Mouse (Mus musculus) stomach, embryonic 14.5 days (tissue): ENCODE measurements at regions not wholly inside any gene's neighbourhood (a gene's known extent, or its start where the extent isn't known, plus 50 kb on each side); places are given as distances from the start of the nearest gene placed in this dataset.

Experiments
- ATAC-seq: fragments of 200-750 bp; cut with Nextera tagmentation; 2 replicates; pipeline ENCODE4 v1.8.0; 2017; ENCODE audit warnings: low read depth, moderate TSS enrichment; ENCODE audit not compliant: insufficient number of reproducible peaks, insufficient read depth, low FRiP score
- H3K27ac ChIP-seq: fragments of 300-500 bp; sonication (generic); 2 replicates; pipeline ENCODE4 v1.5.1; 2014; ENCODE audit warnings: mild to moderate bottlenecking, low read length, moderate library complexity, mixed read lengths
- H3K27me3 ChIP-seq: fragments of 300-500 bp; sonication (generic); 2 replicates; pipeline ENCODE4 v1.6.1; 2014; ENCODE audit warnings: low read length, control low read depth, mixed read lengths; ENCODE audit not compliant: control insufficient read depth, insufficient read depth
- H3K36me3 ChIP-seq: fragments of 300-500 bp; sonication (generic); 2 replicates; pipeline ENCODE4 v1.6.1; 2014; ENCODE audit warnings: mild to moderate bottlenecking, control low read depth, low read length, moderate library complexity, mixed read lengths; ENCODE audit not compliant: control insufficient read depth, insufficient read depth
- H3K4me1 ChIP-seq: fragments of 300-500 bp; sonication (generic); 2 replicates; pipeline ENCODE4 v1.6.1; 2014; ENCODE audit warnings: low read length, control low read depth, mixed read lengths; ENCODE audit not compliant: control insufficient read depth, insufficient read depth
- H3K4me2 ChIP-seq: fragments of 300-500 bp; sonication (generic); replicated peaks from 2 replicates; pipeline ENCODE4 v1.6.1; 2014; ENCODE audit warnings: low read depth, low read length, control low read depth
- H3K4me3 ChIP-seq: fragments of 300-500 bp; sonication (generic); 2 replicates; pipeline ENCODE4 v1.5.1; 2014; ENCODE audit warnings: low read depth, low read length, control low read depth
- H3K9ac ChIP-seq: fragments of 300-500 bp; sonication (generic); replicated peaks from 2 replicates; pipeline ENCODE4 v1.6.1; 2014; ENCODE audit warnings: low read depth, mild to moderate bottlenecking, control low read depth, low read length, moderate library complexity, mixed read lengths
- H3K9me3 ChIP-seq: fragments of 300-500 bp; sonication (generic); 2 replicates; pipeline ENCODE4 v1.6.1; 2016; ENCODE audit warnings: low read depth, low read length, control low read depth; ENCODE audit not compliant: control insufficient read depth
- WGBS: fragments of 180-500 bp; shearing (Covaris S2); extraction: QIAGEN DNeasy Blood & Tissue Kit; methylation state at CpG from one replicate; pipeline ENCODE4 v1.1.7; 2014; 5-methylcytosine and 5-hydroxymethylcytosine counted together

- Histone ChIP-seq H3K9ac (no peak overlapping the region), H3K4me1 (no peaks in the 10 kb centered on the region), H3K9me3 (no peaks in the 10 kb centered on the region; the same call in 1 of the 2 replicates), H3K4me2 (no peak overlapping the region), H3K27ac (no peak overlapping the region), H3K4me3 (no peak overlapping the region), H3K27me3 (no peaks in the 10 kb centered on the region), H3K36me3 (no peaks in the 10 kb centered on the region)
- no peak for ATAC-seq
- WGBS: 96% methylated on average over 4 of the region's 4 CpGs
Observed at GRCm38 (mm10) chr3:54618286-54618685, 74.3 kb upstream of the Supt20 start.

DNA sequence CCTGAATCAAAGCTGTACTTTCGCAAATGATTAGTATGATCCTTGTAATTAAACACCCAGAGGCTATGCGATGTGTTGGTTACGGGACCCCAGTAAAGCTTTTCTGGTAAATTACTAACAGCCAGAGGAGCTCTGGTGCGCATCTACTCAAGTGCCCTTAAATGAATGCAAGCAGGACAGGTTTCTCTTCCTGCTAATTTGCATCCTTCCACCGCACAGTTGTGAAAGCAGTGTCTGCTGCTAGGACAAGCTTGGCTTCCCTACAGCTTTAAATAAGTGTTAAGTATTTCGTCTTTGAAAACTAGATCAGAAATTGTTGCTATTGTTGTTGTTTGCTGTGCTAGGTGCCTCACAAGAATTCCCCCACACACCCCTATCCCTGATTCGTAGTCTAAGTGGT is 62.4 kb upstream of the Supt20 start:
- 87% methylated on average over 7 of the region's 7 CpGs for WGBS
- H3K27me3 ChIP-seq: no peaks in the 10 kb centered on the region
- no peak for ATAC-seq

DNA sequence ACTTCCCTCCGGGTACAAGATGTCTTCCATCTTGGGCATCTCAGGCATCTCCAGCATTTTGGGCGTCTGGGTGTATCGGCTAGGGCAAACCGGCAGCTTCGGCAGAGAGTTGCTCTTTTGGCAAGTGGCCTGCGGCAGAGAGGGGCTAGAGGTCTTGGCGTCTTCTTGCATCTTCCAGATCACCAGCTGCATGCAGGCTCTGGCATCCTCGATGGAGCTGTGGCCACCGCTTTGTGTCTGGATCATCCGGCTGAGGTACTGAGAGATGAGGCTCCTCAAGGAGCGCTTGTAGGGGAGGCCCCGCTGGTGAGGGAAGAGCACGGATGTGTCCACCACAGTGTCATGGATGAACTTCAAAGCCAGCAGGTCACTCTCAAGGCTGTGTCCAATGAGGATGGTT is 59.9 kb upstream of the Supt20 start:
- no peak overlapping the region for H3K27ac ChIP-seq
- ATAC-seq: no peak
- peaks cover 5% of the 10 kb centered on the region; the same call in 1 of the 2 replicates for H3K9me3 ChIP-seq
- no peak overlapping the region for H3K9ac ChIP-seq
- H3K4me3 ChIP-seq: no peak overlapping the region
- H3K4me1 ChIP-seq: no peaks in the 10 kb centered on the region
- no peaks in the 10 kb centered on the region for H3K27me3 ChIP-seq
- H3K36me3 ChIP-seq: no peaks in the 10 kb centered on the region
- no peak overlapping the region for H3K4me2 ChIP-seq
- 97% methylated on average over 13 of the region's 13 CpGs for WGBS

More for the DNA sequence above, 62.4 kb upstream of the Supt20 start:
- Histone ChIP-seq H3K4me3 (no peak overlapping the region), H3K4me1 (no peaks in the 10 kb centered on the region), H3K9me3 (peaks cover 5% of the 10 kb centered on the region; the same call in 1 of the 2 replicates), H3K4me2 (no peak overlapping the region), H3K36me3 (no peaks in the 10 kb centered on the region), H3K9ac (no peak overlapping the region), H3K27ac (no peak overlapping the region)

DNA sequence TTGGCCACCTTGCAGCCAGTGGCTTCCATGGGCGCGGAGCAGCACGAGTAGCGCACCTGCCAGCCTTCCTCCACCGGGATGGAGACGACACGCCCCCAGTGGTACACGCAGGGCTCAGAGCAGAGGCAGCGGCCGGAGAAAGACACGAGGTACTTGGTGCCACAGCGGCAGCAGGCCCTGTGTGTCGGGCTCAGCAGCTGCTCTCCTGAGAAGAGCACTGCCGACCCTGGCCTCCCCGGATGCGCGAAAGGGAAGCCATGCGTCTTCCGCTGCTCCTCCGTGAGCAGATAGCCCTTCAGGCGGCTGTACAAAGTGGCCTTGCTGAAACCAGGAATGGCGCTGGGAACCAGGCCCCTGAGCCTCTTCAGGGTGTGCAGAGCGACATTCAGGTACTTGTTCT is 59.2 kb upstream of the Supt20 start:
- Histone ChIP-seq H3K36me3 (no peaks in the 10 kb centered on the region), H3K4me1 (no peaks in the 10 kb centered on the region), H3K27me3 (no peaks in the 10 kb centered on the region), H3K9me3 (peaks cover 5% of the 10 kb centered on the region; the same call in 1 of the 2 replicates), H3K9ac (no peak overlapping the region), H3K4me2 (no peak overlapping the region), H3K27ac (no peak overlapping the region), H3K4me3 (no peak overlapping the region)
- no peak for ATAC-seq
- whole genome bisulfite sequencing: 92% methylated on average over 23 of the region's 23 CpGs

DNA sequence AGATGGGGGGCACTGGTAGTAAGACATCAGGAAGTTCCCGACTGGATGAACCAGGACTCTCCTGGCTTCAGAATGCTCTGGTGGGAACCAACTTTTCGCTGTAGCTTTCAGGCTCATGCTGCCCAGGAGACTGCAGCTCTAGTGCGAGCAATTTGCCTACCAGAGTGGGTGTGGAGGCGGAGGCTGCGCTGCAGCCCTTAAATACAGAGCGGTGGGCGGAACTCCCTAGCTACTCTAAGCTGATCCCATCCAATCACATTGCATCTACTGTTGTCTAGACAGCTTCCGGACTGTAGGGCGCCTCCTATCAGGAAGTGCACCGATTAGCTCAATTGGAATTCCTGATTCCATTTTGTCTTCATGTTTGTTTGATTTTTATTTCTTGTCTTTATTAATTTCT is 58.2 kb upstream of the Supt20 start:
- 95% methylated on average over 10 of the region's 10 CpGs for WGBS
- ATAC-seq: no peak
- Histone ChIP-seq H3K27ac (no peak overlapping the region), H3K4me2 (no peak overlapping the region), H3K9ac (no peak overlapping the region), H3K27me3 (no peaks in the 10 kb centered on the region), H3K4me1 (no peaks in the 10 kb centered on the region), H3K4me3 (no peak overlapping the region), H3K36me3 (no peaks in the 10 kb centered on the region), H3K9me3 (peaks cover 5% of the 10 kb centered on the region; the same call in 1 of the 2 replicates)
